Mouse (Mus musculus) C2C12 (cell line): Measurements from ENCODE around the gene Ecsit.

Experiments
- CEBPB ChIP-seq: IDR thresholded peaks from one replicate; pipeline ENCODE4 v1.6.1; 2011; ENCODE audit warnings: low read depth, mild to moderate bottlenecking, control low read depth, moderate library complexity
- CTCF ChIP-seq: IDR thresholded peaks from one replicate; pipeline ENCODE4 v1.5.1; 2011; ENCODE audit not compliant: control insufficient read depth, insufficient read depth, insufficient read length
- MAX ChIP-seq: IDR thresholded peaks from one replicate; pipeline ENCODE4 v1.6.1; 2011; ENCODE audit warnings: mild to moderate bottlenecking, control low read depth
- MYOD1 ChIP-seq: IDR thresholded peaks from one replicate; pipeline ENCODE4 v1.6.1; 2011; ENCODE audit warnings: low read depth; ENCODE audit not compliant: control insufficient read depth, insufficient read length
- MYOG ChIP-seq: IDR thresholded peaks from one replicate; pipeline ENCODE4 v1.6.1; 2011; ENCODE audit not compliant: control insufficient read depth, insufficient read length; ENCODE audit errors: extremely low read depth
- USF1 ChIP-seq: IDR thresholded peaks from one replicate; pipeline ENCODE4 v1.6.1; 2011; ENCODE audit warnings: low read depth, mild to moderate bottlenecking, control low read depth, moderate library complexity

DNA sequence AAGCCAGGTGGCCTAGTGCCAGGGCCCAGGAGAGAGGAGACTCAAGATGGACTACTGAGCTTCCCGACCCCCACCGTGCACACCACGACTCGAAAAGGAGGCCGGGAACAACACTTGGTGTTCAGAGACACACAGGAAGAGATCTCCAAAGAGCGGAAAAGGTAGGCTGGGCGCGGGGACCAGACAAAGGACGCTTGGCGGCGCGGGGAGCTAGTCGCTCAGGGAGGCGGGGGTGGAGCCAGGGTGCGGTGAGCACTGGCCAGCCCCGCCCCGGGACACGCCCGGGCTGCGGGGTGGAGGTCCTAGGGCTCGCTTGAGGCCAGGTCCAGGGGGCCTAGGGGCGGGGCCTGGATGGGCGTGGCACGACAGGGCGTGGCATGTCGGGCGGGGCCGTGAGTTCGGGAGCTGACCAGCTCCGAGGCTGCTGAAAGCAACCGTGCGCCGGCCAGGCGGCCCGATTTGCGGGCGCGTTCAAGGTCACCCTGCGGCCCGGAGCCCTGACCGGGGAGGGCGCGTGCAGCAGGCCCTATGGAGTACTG, 34.8 kb downstream of the Ecsit start:
- TF ChIP-seq USF1 (no peak), CTCF (no peak), CEBPB (no peak), MAX (no peak), MYOD1 (no peak), MYOG (no peak)
